Mouse (Mus musculus) thymus, adult 2 months (tissue): ENCODE data around the gene Chchd10.

Experiments used
- CTCF ChIP-seq: fragments of 200-500 bp; IDR thresholded peaks from 2 replicates; pipeline ENCODE4 v1.5.1; 2012; ENCODE audit warnings: mild to moderate bottlenecking, control low read depth, low read length, moderate library complexity, borderline replicate concordance; ENCODE audit not compliant: control insufficient read depth, poor library complexity, insufficient read depth; ENCODE audit errors: extremely low read depth
- POLR2A ChIP-seq: fragments of 200-500 bp; IDR thresholded peaks from 2 replicates; pipeline ENCODE4 v1.6.1; 2012; ENCODE audit warnings: mild to moderate bottlenecking, low read length, control low read depth, moderate library complexity; ENCODE audit not compliant: control insufficient read depth, poor library complexity, insufficient read depth; ENCODE audit errors: extremely low read depth

DNA sequence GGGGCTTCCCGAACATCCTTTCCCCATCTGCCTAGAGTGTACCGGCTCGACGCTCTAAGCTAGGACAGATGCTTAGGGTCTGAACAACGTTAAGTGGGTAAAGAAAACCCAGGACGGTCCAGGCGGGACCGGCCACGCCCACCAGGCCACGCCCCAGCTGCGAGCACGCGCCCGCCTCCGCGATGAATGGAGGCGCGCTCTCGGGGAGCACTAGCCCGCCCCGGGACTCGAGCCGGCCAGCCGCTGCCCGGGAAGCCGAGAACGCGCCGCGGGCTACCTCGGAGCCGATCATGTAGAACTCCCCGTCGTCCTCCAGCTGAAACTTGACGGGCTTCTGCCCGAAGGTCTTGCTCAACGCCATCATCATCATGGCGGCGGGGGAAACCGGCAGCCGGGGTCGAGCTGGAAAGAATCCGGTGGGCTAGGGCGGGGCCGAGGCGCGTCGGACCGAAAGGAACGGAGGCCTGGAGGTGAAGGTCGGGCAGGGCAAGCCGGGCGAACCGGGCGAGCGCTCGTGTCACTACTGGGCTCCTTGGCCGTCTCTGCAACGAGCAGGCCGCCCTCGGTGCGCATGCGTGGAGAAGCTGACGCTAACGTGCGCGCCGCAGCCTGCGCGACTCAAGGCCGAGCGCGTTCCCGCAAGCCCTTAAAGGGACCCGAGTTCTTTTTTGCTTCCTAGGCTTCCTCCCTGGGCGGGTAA, 11.8 kb upstream of the Chchd10 start, which contains the start of gene Smarcb1:
- TF ChIP-seq CTCF, result 0 out of 2 replicates have a peak, but pooled peaks have one; percentile 13
- TF ChIP-seq POLR2A, result peak; percentile 49
